Mouse (Mus musculus) T-helper 2 cell (primary cell): ENCODE measurements around the gene Alox5.

ENCODE experiments used
- in situ Hi-C: fragments of 300-600 bp; cut with MboI, MseI; formaldehyde crosslinking; loops from one replicate; pipeline ENCODE4 v1.15.1; 2025; ENCODE audit warnings: high pct_unique_total_duplicates

Alox5 gene

GRCm38 (mm10) chr6:116386045-116386415 is 74.9 kb downstream of the Alox5 start:
- in situ Hi-C loops = no loop called here

- in situ Hi-C loops = no loop called here
Measured at GRCm38 (mm10) chr6:116385194-116386044, 75.6 kb downstream of the Alox5 start.

- in situ Hi-C loops = no loop called here
Measured at GRCm38 (mm10) chr6:116383582-116383981, 77.4 kb downstream of the Alox5 start.

GRCm38 (mm10) chr6:116381605-116382004 is 79.4 kb downstream of the Alox5 start:
- in situ Hi-C loops = no loop called here

GRCm38 (mm10) chr6:116380157-116380556 is 80.8 kb downstream of the Alox5 start:
- in situ Hi-C loops = no loop called here

- in situ Hi-C loops = no loop called here
Measured at GRCm38 (mm10) chr6:116378892-116379291, 82.1 kb downstream of the Alox5 start.

- in situ Hi-C loops = no loop called here
Measured at GRCm38 (mm10) chr6:116374618-116375017, 86.4 kb downstream of the Alox5 start.

- in situ Hi-C loops = no loop called here
Measured at GRCm38 (mm10) chr6:116374136-116374535, 86.8 kb downstream of the Alox5 start.

GRCm38 (mm10) chr6:116371500-116371899 is 89.5 kb downstream of the Alox5 start:
- in situ Hi-C loops = no loop called here

- in situ Hi-C loops = no loop called here
Measured at GRCm38 (mm10) chr6:116370216-116370976, 90.6 kb downstream of the Alox5 start.

GRCm38 (mm10) chr6:116369811-116370210 is 91.2 kb downstream of the Alox5 start:
- in situ Hi-C loops = no loop called here

GRCm38 (mm10) chr6:116367971-116368370 is 93.0 kb downstream of the Alox5 start:
- in situ Hi-C loops = no loop called here

- in situ Hi-C loops = no loop called here
Measured at GRCm38 (mm10) chr6:116361993-116362392, 99.0 kb downstream of the Alox5 start.

- in situ Hi-C loops = no loop called here
Measured at GRCm38 (mm10) chr6:116361463-116361862, 99.5 kb downstream of the Alox5 start.
